Mouse (Mus musculus) heart, embryonic 16.5 days (tissue): Measurements from ENCODE around the gene Gpr143. TPM values are rescaled to one million over a fixed set of nuclear protein-coding genes. Genes with fewer than 3 reads are reported as not detected.

Experiments used
- ATAC-seq: fragments of 200-750 bp; cut with Nextera tagmentation; replicated peaks from 2 replicates; pipeline ENCODE4 v1.8.0; 2017; ENCODE audit warnings: moderate number of reproducible peaks; ENCODE audit not compliant: insufficient read depth, low FRiP score; ENCODE audit errors: extremely low read depth
- H3K27ac ChIP-seq: fragments of 300-500 bp; sonication (generic); 2 replicates; pipeline ENCODE4 v1.5.1; 2014; ENCODE audit warnings: mild to moderate bottlenecking, low read length, control low read depth, moderate library complexity
- H3K27me3 ChIP-seq: fragments of 300-500 bp; sonication (generic); 2 replicates; pipeline ENCODE4 v1.6.1; 2014; ENCODE audit warnings: low read length, mixed read lengths; ENCODE audit not compliant: control insufficient read depth, insufficient read depth
- H3K36me3 ChIP-seq: fragments of 300-500 bp; sonication (generic); 2 replicates; pipeline ENCODE4 v1.6.1; 2014; ENCODE audit not compliant: control insufficient read depth, insufficient read depth
- H3K4me1 ChIP-seq: fragments of 300-500 bp; sonication (generic); 2 replicates; pipeline ENCODE4 v1.6.1; 2014; ENCODE audit warnings: low read length, mixed read lengths; ENCODE audit not compliant: control insufficient read depth, insufficient read depth
- H3K4me2 ChIP-seq: fragments of 300-500 bp; sonication (generic); 2 replicates; pipeline ENCODE4 v1.6.1; 2014; ENCODE audit warnings: low read depth, mild to moderate bottlenecking, control low read depth, low read length
- H3K4me3 ChIP-seq: fragments of 300-500 bp; sonication (generic); 2 replicates; pipeline ENCODE4 v1.5.1; 2014; ENCODE audit warnings: mild to moderate bottlenecking, control low read depth, low read length
- H3K9ac ChIP-seq: fragments of 300-500 bp; sonication (generic); 2 replicates; pipeline ENCODE4 v1.6.1; 2014; ENCODE audit warnings: low read length, control low read depth
- H3K9me3 ChIP-seq: fragments of 300-500 bp; sonication (generic); replicated peaks from 2 replicates; pipeline ENCODE4 v1.6.1; 2016; ENCODE audit warnings: low read length; ENCODE audit not compliant: control insufficient read depth
- WGBS: fragments of 180-500 bp; shearing (Covaris S2); extraction: QIAGEN DNeasy Blood & Tissue Kit; methylation state at CpG from one replicate; pipeline ENCODE4 v1.1.7; 2014; 5-methylcytosine and 5-hydroxymethylcytosine counted together
- polyA plus RNA-seq: library from polyadenylated mRNA; unstranded; fragments of >200 nt; fragmentation: Nextera tagmentation; extraction: Ambion mirVana; gene quantifications from 2 replicates; pipeline ENCODE4 v1.2.1, GENCODE M21; 2015

Gpr143 gene
- polyA plus RNA-seq, 1 experiment from 2014 or later = 0.20 TPM

DNA sequence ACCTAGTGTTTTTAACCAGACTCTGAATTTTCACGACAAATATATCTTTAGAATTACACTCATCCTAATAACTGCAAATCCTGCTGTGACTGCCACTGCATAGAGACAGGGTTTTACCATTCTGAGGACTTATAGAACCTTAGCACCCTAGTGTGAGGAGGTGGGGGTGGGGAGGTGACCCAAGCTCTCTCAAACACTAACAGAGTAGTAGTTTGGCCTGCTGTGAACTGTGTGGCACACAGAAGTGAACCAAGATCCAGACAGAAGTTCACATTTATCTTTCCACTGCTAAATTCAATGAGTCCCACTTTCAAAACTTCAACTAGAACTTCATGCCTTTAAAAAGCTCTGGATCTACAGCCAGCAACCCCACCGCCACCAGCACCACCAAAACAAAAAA lies 18.9 kb upstream of the Gpr143 start:
- no peak overlapping the region for H3K4me3 ChIP-seq
- no peak overlapping the region for H3K27ac ChIP-seq
- WGBS = 62% methylated on average over 2 of the region's 2 CpGs
- ATAC-seq = no peak
- H3K27me3 ChIP-seq = no peaks in the 10 kb centered on the region
- H3K4me2 ChIP-seq = no peak overlapping the region
- no peaks in the 10 kb centered on the region for H3K36me3 ChIP-seq
- H3K9ac ChIP-seq = no peak overlapping the region
- no peaks in the 10 kb centered on the region for H3K9me3 ChIP-seq
- H3K4me1 ChIP-seq = 0 out of 2 replicates have a peak, but pooled peaks cover 3% of the 10 kb centered on the region

DNA sequence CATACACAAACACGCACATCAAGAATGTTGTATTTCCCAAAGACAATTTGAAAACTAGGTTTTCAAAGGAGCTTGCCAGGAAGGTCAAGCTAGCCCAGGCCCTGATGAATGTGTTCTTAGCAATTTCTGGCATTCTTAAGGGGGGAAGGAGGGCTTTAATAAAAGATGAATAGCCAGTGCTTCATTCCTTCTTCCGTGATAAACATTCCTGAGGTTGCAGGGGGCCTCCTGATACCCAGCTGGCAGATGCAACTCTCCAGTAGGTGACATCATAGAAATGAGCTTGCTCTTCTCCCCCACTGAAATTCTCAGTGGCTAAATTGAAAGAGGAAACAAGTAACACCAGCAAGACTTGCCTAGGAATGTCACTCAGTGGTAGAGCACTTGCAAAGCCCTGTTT lies 17.6 kb upstream of the Gpr143 start:
- WGBS = 37% methylated on average over 2 of the region's 2 CpGs
- H3K9me3 ChIP-seq = no peaks in the 10 kb centered on the region

DNA sequence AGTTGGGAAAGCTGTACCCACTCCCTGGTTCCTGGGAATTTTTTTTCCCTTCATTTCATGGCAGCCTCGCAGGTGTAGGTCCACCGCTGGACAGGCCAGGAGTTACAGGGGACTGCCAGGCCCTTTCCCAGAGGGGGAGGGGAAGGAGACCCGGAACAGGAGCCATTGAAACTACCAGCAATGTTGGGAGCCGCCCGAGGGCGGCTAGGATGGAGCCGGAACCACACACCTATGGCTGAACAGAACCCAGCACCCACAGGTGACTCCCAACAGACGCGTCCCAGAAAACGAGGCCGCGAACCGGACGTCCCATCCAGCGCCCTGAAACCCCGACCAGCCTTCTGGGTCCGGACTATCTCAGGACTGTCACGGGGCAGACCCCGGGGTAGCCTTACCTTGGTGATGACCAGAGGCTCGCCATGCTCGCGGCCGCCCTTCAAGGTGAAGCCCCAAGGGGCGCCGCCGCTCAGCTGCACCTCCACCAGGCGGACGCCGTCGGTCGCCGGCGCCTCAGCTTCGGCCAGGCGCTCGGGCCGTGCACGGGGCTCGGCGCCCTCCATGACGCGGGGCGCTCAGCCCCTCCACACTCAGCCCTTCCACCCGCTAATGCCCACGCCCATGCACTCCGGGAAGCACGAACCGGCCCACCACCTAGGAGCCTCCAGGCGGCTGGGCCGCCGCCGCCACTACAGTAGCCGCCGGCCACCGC lies 12.7 kb upstream of the Gpr143 start, which contains the start of gene Shroom2:
Gene Shroom2 (minus strand): TSS at position 575 of the 709 bp plus-strand sequence.
- H3K4me1 ChIP-seq = 0 out of 2 replicates have a peak, but pooled peaks cover 2% of the 10 kb centered on the region
- H3K27me3 ChIP-seq = peaks cover 3% of the 10 kb centered on the region; the same call in 1 of the 2 replicates
- no peaks in the 10 kb centered on the region for H3K9me3 ChIP-seq
- peak within 1 kb of the TSS; percentile 79 for H3K27ac ChIP-seq
- ATAC-seq = peak; percentile 61
- no peaks in the 10 kb centered on the region for H3K36me3 ChIP-seq
- peak within 1 kb of the TSS; percentile 73 for H3K4me3 ChIP-seq
- H3K4me2 ChIP-seq = peak within 1 kb of the TSS; percentile 63
- H3K9ac ChIP-seq = peak within 1 kb of the TSS; percentile 76
- 7% methylated on average over 50 of the region's 55 CpGs for WGBS

More for the DNA sequence above, 17.6 kb upstream of the Gpr143 start:
- Histone ChIP-seq H3K4me2 (no peak overlapping the region), H3K4me1 (0 out of 2 replicates have a peak, but pooled peaks cover 3% of the 10 kb centered on the region), H3K36me3 (no peaks in the 10 kb centered on the region), H3K9ac (no peak overlapping the region), H3K4me3 (no peak overlapping the region), H3K27me3 (no peaks in the 10 kb centered on the region), H3K27ac (no peak overlapping the region)
- no peak for ATAC-seq

DNA sequence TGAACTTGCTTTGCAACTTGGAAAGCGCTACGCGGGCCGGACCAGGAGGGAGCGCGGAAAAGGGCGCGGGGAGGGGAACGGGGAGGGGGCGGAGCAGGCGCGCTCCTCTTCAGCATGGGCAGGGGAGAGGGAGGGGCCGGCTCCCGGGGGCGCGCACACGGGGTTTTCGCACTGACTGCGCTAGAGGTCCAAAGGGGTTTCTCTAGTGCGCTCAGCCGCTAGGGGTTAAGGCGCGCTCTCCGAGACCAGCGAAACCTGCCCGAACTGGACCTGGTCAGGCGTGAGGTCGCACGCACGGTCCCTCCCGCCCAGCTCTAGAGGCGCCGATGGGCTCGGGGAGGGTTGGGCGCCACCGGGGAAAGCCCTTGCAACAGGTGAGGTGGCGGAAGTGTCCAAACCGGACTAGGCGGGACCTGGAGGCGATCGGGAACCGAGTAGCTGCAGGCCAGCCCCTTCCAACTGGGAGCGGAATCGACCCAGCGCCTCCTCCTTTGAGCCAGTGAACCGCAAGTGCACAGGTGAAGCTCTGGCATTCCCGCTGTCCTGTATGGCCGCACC lies 12.0 kb upstream of the Gpr143 start:
- 9% methylated on average over 43 of the region's 48 CpGs for WGBS
- Histone ChIP-seq H3K36me3 (no peaks in the 10 kb centered on the region), H3K9me3 (no peaks in the 10 kb centered on the region), H3K9ac (peak overlapping the region; percentile 76), H3K27me3 (peaks cover 3% of the 10 kb centered on the region; the same call in 1 of the 2 replicates), H3K4me3 (peak overlapping the region; percentile 73), H3K27ac (peak overlapping the region; percentile 79), H3K4me1 (no peaks in the 10 kb centered on the region), H3K4me2 (peak overlapping the region; percentile 63)
- ATAC-seq = peak; percentile 97

DNA sequence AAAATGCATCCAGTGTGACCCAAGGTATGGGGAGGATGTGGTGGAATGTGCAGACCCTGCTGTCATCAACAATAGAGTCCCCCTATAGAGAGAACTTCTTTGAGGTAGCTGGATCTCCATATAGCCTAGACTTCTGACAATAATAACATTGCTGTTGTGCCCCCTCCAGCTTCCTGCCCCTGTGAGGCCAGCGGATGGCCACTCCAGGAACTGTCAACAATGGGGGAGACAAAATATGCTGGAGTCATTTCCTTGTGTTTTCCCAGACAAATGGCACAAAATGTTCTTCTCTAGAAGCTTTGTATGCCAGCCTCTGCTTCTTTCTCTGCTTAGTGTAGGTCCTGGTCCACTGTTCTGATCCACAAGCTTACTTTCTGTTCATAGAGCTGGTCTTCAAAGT lies 6.4 kb downstream of the Gpr143 start:
- Histone ChIP-seq H3K9ac (no peak overlapping the region), H3K4me3 (no peak overlapping the region), H3K36me3 (no peaks in the 10 kb centered on the region), H3K4me1 (no peaks in the 10 kb centered on the region), H3K27ac (0 out of 2 replicates have a peak overlapping the region, but pooled peaks have one; percentile 24), H3K27me3 (no peaks in the 10 kb centered on the region), H3K9me3 (no peaks in the 10 kb centered on the region), H3K4me2 (no peak overlapping the region)
- no peak for ATAC-seq
- WGBS = 67% methylated on average over 1 of the region's 1 CpGs

DNA sequence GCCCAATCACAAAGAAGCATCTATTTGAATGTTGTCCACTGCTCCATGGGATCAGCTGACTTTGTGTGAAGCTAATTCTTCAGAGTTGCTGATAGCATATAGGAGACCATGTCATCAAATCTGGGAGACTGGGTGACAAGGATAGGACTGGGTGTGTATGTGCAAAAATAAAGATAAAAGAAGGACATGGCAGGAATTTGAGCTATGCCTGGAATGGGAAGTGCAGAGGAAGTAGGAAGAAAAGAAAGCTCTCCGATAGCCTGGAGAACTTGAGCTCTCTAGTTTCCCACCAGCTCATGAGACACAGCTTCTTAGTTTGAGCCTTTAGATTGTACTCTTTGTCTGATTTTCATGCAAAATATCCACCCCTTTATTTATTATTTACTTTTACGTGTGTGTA lies 6.9 kb downstream of the Gpr143 start:
- ATAC-seq = no peak

DNA sequence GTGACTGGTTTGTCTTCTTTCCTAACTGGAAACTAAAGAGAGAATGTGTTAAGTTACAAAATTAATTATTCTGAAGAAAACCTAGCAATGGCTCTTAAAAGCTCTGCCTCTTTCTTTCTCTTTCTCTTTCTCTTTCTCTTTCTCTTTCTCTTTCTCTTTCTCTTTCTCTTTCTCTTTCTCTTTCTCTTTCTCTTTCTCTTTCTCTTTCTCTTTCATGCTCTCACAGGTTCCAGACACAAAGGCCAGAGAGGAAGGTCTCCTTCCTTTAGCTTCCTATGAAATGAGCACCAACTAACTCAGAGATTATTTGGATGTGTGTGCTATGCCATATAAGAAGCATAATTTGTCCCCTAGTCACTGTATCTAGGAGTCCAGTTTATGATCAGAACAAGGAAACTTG lies 23.6 kb downstream of the Gpr143 start:
- H3K4me1 ChIP-seq = no peaks in the 10 kb centered on the region
- no peaks in the 10 kb centered on the region for H3K9me3 ChIP-seq
- H3K4me3 ChIP-seq = no peak overlapping the region
- no peak overlapping the region for H3K4me2 ChIP-seq
- ATAC-seq = no peak
- no peak overlapping the region for H3K27ac ChIP-seq
- no peak overlapping the region for H3K9ac ChIP-seq
- H3K36me3 ChIP-seq = no peaks in the 10 kb centered on the region
- H3K27me3 ChIP-seq = no peaks in the 10 kb centered on the region

More for the DNA sequence above, 6.9 kb downstream of the Gpr143 start:
- H3K4me1 ChIP-seq = no peaks in the 10 kb centered on the region
- no peaks in the 10 kb centered on the region for H3K36me3 ChIP-seq
- no peak overlapping the region for H3K9ac ChIP-seq
- WGBS = 46% methylated on average over 2 of the region's 2 CpGs
- H3K4me3 ChIP-seq = no peak overlapping the region
- H3K27ac ChIP-seq = 0 out of 2 replicates have a peak overlapping the region, but pooled peaks have one; percentile 24
- H3K9me3 ChIP-seq = no peaks in the 10 kb centered on the region
- no peak overlapping the region for H3K4me2 ChIP-seq
- H3K27me3 ChIP-seq = no peaks in the 10 kb centered on the region

DNA sequence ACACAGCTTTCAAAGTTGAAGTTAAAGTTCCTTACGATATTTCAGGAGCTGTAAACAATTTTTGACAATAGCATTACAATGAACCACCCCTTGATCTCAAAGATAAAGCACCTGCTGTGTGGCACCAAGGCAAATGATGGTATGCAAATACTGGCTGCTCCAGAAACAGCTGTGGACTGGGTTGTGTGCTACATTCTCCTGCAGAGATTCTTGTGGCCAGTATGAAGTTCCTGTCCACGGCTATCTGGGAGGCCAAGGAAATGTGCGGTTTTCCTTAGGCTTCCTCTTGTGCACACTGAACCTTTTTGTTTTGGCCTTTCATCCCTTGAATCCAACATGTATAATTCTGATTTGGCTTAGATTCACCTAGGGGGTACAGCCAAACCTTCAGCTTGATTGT lies 31.6 kb downstream of the Gpr143 start:
- WGBS = 70% methylated on average over 3 of the region's 3 CpGs
- H3K27me3 ChIP-seq = no peaks in the 10 kb centered on the region
- no peak overlapping the region for H3K4me2 ChIP-seq
- no peaks in the 10 kb centered on the region for H3K36me3 ChIP-seq
- H3K4me1 ChIP-seq = no peaks in the 10 kb centered on the region
- H3K4me3 ChIP-seq = no peak overlapping the region
- no peak for ATAC-seq
- no peak overlapping the region for H3K9ac ChIP-seq
- H3K9me3 ChIP-seq = no peaks in the 10 kb centered on the region
- no peak overlapping the region for H3K27ac ChIP-seq

DNA sequence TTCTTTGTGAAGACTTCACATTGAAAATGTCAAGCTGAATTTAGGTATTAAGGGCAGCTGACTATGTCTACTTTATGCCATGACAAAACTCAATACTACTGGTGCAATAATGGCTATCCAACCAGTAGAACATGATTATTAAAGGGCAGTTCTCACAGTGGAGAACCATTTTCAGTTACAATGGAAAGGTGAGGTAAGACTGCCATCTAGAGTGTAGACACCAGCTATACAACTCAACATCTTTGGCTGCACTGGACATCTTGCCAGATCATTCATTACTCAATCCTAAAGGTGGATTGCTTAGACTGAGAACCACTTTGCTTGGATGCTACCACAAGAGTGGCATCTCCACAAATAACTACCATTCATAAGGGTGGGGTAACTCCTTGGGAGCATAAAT lies 37.3 kb downstream of the Gpr143 start:
- Histone ChIP-seq H3K36me3 (no peaks in the 10 kb centered on the region), H3K27ac (no peak overlapping the region), H3K4me3 (no peak overlapping the region), H3K9me3 (no peaks in the 10 kb centered on the region), H3K4me1 (no peaks in the 10 kb centered on the region), H3K27me3 (no peaks in the 10 kb centered on the region), H3K9ac (no peak overlapping the region), H3K4me2 (no peak overlapping the region)
- 0 out of 2 replicates have a peak, but pooled peaks have one; percentile 37 for ATAC-seq
